Mouse (Mus musculus): ENCODE data around the gene Adcy9. TPM values are rescaled to one million over a fixed set of nuclear protein-coding genes. Genes with fewer than 3 reads are reported as not detected.

Gene Adcy9
- polyA plus RNA-seq, 1 experiment: 10.4 TPM

DNA sequence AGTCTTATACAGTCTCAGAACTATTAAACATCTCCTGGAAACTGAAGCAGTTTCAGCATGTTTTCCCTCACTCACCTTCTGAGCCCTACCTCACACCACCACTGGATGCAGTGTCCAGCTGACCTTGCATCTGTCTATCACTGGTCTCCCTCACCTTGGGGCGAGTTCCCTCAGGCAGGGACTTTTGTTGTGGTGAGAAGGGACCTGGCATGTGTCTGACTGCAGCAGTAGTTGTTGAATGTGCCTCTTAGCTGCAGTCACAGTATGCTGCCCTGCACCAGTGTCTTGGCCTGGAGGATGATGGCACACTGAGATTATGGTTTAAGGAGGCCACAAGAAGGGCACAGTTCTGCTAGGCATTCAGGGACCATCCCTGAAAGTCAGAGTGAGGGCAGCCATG, 19.2 kb downstream of the Adcy9 start:
- no peak for TF ChIP-seq POLR2A (IDR thresholded peaks at IDR 0.05; ENCODE audit: low read depth, low read length)
- no peak for TF ChIP-seq CTCF (IDR thresholded peaks at IDR 0.05; ENCODE audit: extremely low read depth, insufficient read length, insufficient replicate concordance, low read depth, low read length)
- H3K4me3 ChIP-seq (ENCODE audit: low read depth, low read length): no peak overlapping the region
- H3K27ac ChIP-seq (ENCODE audit: insufficient read depth, low read depth, low read length): no peak overlapping the region
- H3K4me1 ChIP-seq (ENCODE audit: control insufficient read depth, insufficient read depth, insufficient read length, low read length): peaks cover 17% of the 10 kb centered on the region; the same call in 1 of the 2 replicates
- 0 out of 2 replicates have a peak, but pooled peaks cover 2% of the 10 kb centered on the region for H3K36me3 ChIP-seq (ENCODE audit: control insufficient read depth, insufficient read depth, low read length)
- WGBS: 74% methylated on average over 1 of the region's 1 CpGs
- H3K27me3 ChIP-seq (ENCODE audit: control insufficient read depth, insufficient read depth, low read length): no peaks in the 10 kb centered on the region

DNA sequence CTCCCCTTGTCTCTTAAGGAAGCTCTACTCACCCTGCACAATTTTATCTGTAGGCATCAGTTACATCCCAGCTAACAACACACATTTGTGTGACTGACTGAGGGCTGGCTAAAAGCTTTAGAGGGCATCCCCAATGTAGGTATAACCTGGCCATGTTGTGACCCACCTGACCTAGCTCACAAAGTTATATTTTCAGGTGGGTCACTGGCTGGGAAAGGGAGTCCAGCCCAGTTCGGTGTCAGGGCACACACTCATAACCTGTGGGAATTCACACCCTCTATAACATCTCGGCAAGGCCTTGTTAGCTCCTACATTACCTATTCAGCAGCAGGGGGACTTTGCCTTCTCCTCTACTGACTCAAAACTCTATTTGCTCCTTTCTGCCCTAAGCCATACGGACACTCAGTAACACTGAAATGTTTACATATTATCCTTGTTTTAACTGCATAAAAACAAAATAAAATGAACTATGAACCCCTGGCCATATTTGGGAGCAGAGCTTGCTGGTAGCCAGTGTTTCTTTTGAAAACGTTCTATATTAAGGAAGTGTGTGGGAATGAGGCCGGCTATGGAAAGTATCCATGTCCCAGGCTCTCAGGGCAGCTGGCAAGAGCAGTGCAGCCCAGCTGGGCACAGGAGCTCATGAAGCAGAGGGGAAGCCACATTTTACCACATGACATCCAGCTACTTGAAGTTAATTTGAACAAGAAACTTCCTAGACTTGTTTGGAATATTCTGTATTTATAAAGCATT, 20.7 kb downstream of the Adcy9 start:
- Histone ChIP-seq H3K27me3 (ENCODE audit: control insufficient read depth, insufficient read depth, low read length) (no peaks in the 10 kb centered on the region), H3K4me3 (ENCODE audit: low read depth, low read length) (no peak overlapping the region), H3K4me1 (ENCODE audit: control insufficient read depth, insufficient read depth, insufficient read length, low read length) (peaks cover 7% of the 10 kb centered on the region; the same call in 1 of the 2 replicates), H3K27ac (ENCODE audit: insufficient read depth, low read depth, low read length) (no peak overlapping the region), H3K36me3 (ENCODE audit: control insufficient read depth, insufficient read depth, low read length) (0 out of 2 replicates have a peak, but pooled peaks cover 3% of the 10 kb centered on the region)
- TF ChIP-seq CTCF (IDR thresholded peaks at IDR 0.05; ENCODE audit: extremely low read depth, insufficient read length, insufficient replicate concordance, low read depth, low read length): no peak
- no peak for TF ChIP-seq POLR2A (IDR thresholded peaks at IDR 0.05; ENCODE audit: low read depth, low read length)
- 57% methylated on average over 5 of the region's 5 CpGs for whole genome bisulfite sequencing

DNA sequence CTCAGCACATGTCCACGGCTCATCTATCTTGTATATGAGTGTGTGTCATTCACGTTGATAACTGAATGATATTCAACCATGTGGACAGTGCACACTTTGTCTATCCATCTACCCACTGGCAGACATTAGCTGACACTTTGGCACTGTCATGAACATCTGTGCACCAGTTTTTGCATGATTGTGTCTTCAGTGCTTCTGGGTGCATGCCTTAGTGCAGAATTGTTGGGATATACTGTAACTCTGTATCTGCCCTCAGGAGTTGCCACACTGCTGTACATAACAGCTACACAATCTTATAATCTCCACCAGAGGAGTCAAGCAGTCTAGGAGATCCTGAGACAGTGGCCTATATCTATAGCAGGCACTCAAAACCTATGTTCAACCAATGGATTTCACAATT, 21.5 kb downstream of the Adcy9 start:
- 79% methylated on average over 2 of the region's 2 CpGs for WGBS
- no peak overlapping the region for H3K27ac ChIP-seq (ENCODE audit: insufficient read depth, low read depth, low read length)
- TF ChIP-seq POLR2A (IDR thresholded peaks at IDR 0.05; ENCODE audit: low read depth, low read length) (no peak), CTCF (IDR thresholded peaks at IDR 0.05; ENCODE audit: extremely low read depth, insufficient read length, insufficient replicate concordance, low read depth, low read length) (no peak)
- 0 out of 2 replicates have a peak, but pooled peaks cover 3% of the 10 kb centered on the region for H3K36me3 ChIP-seq (ENCODE audit: control insufficient read depth, insufficient read depth, low read length)
- H3K27me3 ChIP-seq (ENCODE audit: control insufficient read depth, insufficient read depth, low read length): no peaks in the 10 kb centered on the region
- H3K4me1 ChIP-seq (ENCODE audit: control insufficient read depth, insufficient read depth, insufficient read length, low read length): peaks cover 3% of the 10 kb centered on the region; the same call in 1 of the 2 replicates
- H3K4me3 ChIP-seq (ENCODE audit: low read depth, low read length): no peak overlapping the region

DNA sequence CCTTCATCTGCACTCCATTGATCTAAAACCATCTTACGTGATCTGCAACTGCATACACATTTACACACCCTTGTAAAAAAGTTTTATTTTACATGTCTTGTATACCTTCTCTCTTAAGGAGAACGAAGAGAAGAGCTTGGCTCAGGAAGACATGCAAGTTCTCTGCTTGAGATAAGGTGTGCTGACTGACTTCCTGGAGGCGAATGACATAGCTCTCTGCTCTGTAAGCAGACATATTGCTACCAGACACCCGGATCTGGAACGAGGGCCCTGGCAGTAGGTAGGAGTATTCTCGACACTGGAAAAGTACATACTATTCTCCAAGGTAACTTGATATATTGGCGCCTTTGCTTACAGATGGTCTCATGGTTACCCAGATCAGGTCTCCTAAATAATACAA, 22.7 kb downstream of the Adcy9 start:
- Histone ChIP-seq H3K27me3 (ENCODE audit: control insufficient read depth, insufficient read depth, low read length) (no peaks in the 10 kb centered on the region), H3K4me1 (ENCODE audit: control insufficient read depth, insufficient read depth, insufficient read length, low read length) (peaks cover 3% of the 10 kb centered on the region; the same call in 1 of the 2 replicates), H3K27ac (ENCODE audit: insufficient read depth, low read depth, low read length) (no peak overlapping the region), H3K4me3 (ENCODE audit: low read depth, low read length) (no peak overlapping the region), H3K36me3 (ENCODE audit: control insufficient read depth, insufficient read depth, low read length) (0 out of 2 replicates have a peak, but pooled peaks cover 3% of the 10 kb centered on the region)
- TF ChIP-seq POLR2A (IDR thresholded peaks at IDR 0.05; ENCODE audit: low read depth, low read length) (no peak), CTCF (IDR thresholded peaks at IDR 0.05; ENCODE audit: extremely low read depth, insufficient read length, insufficient replicate concordance, low read depth, low read length) (no peak)
- 84% methylated on average over 7 of the region's 7 CpGs for WGBS

DNA sequence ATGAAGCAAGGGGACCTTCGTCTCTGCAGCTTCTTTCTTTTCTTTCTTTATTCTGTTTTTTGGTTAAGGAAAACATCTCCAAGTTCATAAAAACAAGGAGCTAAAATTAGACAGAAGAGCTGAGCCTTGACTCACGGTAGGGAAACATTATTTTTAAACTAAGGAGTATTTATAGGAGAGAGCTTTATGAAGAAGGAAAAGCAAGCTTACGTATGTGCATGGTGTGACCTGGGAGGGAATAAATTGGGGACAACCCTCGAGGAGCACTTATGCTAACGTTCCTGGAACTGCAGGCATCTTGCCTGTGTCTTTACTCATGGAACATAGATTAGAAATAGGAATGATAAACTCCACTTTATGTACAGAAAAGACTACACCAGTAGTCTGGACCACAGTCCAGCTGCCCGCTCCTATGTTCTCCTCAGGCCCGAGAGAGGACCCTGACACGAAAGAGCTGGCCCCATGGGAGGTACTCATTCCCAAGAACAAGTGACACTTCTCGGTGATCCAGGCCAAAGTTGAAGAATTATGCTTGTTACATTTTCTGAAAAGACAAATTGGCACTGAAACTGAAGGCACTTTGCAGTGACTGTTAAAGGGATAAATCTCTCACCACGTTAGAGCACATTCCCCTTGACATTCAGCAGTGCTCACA, 24.5 kb downstream of the Adcy9 start:
- peaks cover 3% of the 10 kb centered on the region; the same call in 1 of the 2 replicates for H3K4me1 ChIP-seq (ENCODE audit: control insufficient read depth, insufficient read depth, insufficient read length, low read length)
- no peaks in the 10 kb centered on the region for H3K27me3 ChIP-seq (ENCODE audit: control insufficient read depth, insufficient read depth, low read length)
- no peak overlapping the region for H3K27ac ChIP-seq (ENCODE audit: insufficient read depth, low read depth, low read length)
- WGBS: 70% methylated on average over 10 of the region's 10 CpGs
- no peak overlapping the region for H3K4me3 ChIP-seq (ENCODE audit: low read depth, low read length)
- TF ChIP-seq CTCF (IDR thresholded peaks at IDR 0.05; ENCODE audit: extremely low read depth, insufficient read length, insufficient replicate concordance, low read depth, low read length): no peak
- TF ChIP-seq POLR2A (IDR thresholded peaks at IDR 0.05; ENCODE audit: low read depth, low read length): no peak
- H3K36me3 ChIP-seq (ENCODE audit: control insufficient read depth, insufficient read depth, low read length): peaks cover 1% of the 10 kb centered on the region; the same call in 1 of the 2 replicates

DNA sequence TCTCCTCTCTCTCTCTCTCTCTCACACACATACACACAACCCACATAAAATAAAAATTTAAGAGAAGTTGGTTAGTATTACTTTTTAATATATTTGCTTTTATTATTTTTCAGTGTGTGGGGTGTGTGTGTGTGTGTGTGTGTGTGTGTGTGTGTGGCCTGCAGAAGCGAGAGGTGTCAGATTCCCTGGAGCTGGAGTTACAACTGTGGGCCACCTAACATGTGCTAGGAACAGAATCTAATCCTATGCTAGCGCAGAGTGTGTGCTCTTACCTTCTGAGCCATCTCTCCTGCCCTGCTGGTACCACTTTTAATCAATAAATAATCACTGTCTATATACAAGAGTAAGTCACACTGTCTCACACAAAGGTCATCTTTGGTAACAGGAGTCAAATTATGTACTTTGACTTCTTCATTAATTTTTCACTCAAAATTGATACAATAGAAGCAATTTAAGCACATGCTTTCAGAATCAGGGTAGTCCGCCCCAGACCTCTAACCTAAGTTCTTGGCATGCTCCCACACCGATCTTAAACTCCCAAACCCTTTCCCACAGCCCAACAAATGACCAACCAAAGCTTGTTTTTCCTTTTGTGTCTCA, 25.2 kb downstream of the Adcy9 start:
- H3K27ac ChIP-seq (ENCODE audit: insufficient read depth, low read depth, low read length): no peak overlapping the region
- peaks cover 3% of the 10 kb centered on the region; the same call in 1 of the 2 replicates for H3K4me1 ChIP-seq (ENCODE audit: control insufficient read depth, insufficient read depth, insufficient read length, low read length)
- H3K4me3 ChIP-seq (ENCODE audit: low read depth, low read length): no peak overlapping the region
- WGBS: 86% methylated on average over 4 of the region's 4 CpGs
- TF ChIP-seq POLR2A (IDR thresholded peaks at IDR 0.05; ENCODE audit: low read depth, low read length): no peak
- no peak for TF ChIP-seq CTCF (IDR thresholded peaks at IDR 0.05; ENCODE audit: extremely low read depth, insufficient read length, insufficient replicate concordance, low read depth, low read length)
- H3K27me3 ChIP-seq (ENCODE audit: control insufficient read depth, insufficient read depth, low read length): no peaks in the 10 kb centered on the region
- H3K36me3 ChIP-seq (ENCODE audit: control insufficient read depth, insufficient read depth, low read length): peaks cover 2% of the 10 kb centered on the region; the same call in 1 of the 2 replicates

Measured in small intestine, adult 2 months (tissue).